ENCODE assay signal across 28 mouse cellular contexts in the genomic region with DNA sequence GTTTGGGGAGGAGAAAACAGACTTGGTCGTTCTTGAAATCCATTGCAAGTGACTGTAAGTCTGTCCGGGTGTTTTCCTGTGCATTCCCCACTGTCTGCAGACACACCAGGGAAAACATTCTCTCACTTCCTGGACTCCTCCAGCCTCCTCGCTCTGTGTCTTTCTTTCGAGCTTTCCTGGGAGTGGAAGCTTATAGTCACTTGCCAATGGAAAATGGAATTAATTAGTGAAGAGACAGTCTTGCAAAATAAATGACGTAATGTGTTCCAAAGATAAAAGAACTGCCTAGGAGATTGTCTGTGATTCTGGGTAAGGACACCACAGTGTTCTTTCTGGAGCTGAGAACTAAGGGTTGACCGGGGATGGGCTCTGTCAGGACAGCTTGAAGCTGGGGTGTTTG. TPM values are rescaled to one million over a fixed set of nuclear protein-coding genes. Genes with fewer than 3 reads are reported as not detected.
"Had no signal": no experiment of that assay in that cellular context is flagged by ENCODE, and none has a peak within 500 bp of the region (broad histone marks: within the 10 kb centered on the region; RNA-seq: fewer than 3 reads in every experiment).

No protein-coding gene starts in this region.

- ATAC-seq: liver, embryonic 12.5 days had no signal

- H3K27ac ChIP-seq: kidney, embryonic 15.5 days; layer of hippocampus, adult 2 months; limb, embryonic 10.5 days; limb, embryonic 13.5 days; liver, embryonic 12.5 days; liver, embryonic 15.5 days; stomach, embryonic 15.5 days had no signal

- H3K4me1 ChIP-seq: kidney, embryonic 15.5 days; limb, embryonic 10.5 days; liver, embryonic 12.5 days; liver, embryonic 15.5 days; stomach, embryonic 15.5 days had no signal

- H3K9me3 ChIP-seq: kidney, embryonic 15.5 days; limb, embryonic 10.5 days; limb, embryonic 13.5 days; liver, embryonic 12.5 days; liver, embryonic 15.5 days; stomach, embryonic 15.5 days had no signal

- H3K27me3 ChIP-seq: kidney, embryonic 15.5 days; limb, embryonic 13.5 days; liver, embryonic 12.5 days; liver, embryonic 15.5 days; stomach, embryonic 15.5 days had no signal

- H3K36me3 ChIP-seq: kidney, embryonic 15.5 days; limb, embryonic 10.5 days; limb, embryonic 13.5 days; liver, embryonic 12.5 days; liver, embryonic 15.5 days; stomach, embryonic 15.5 days had no signal

- H3K4me3 ChIP-seq: kidney, embryonic 15.5 days; layer of hippocampus, adult 2 months; limb, embryonic 10.5 days; limb, embryonic 13.5 days; liver, embryonic 12.5 days; liver, embryonic 15.5 days; stomach, embryonic 15.5 days had no signal

- DNase-seq: kidney, adult 8-10 months; kidney, postnatal 10 days; layer of hippocampus, adult 9-11 months; liver; lung, adult 18-20 months; lung, postnatal 4 days; midbrain, embryonic 14.5 days; right cerebral cortex, postnatal 14 days; right cerebral cortex, postnatal 4 days; spleen, adult 18-20 months; thymus, postnatal 25 days had no signal

- H3K9ac ChIP-seq: kidney, embryonic 15.5 days; limb, embryonic 13.5 days; liver, embryonic 12.5 days; liver, embryonic 15.5 days; stomach, embryonic 15.5 days had no signal

- H3K4me2 ChIP-seq: kidney, embryonic 15.5 days; limb, embryonic 13.5 days; liver, embryonic 12.5 days; liver, embryonic 15.5 days; midbrain, embryonic 11.5 days; stomach, embryonic 15.5 days had no signal

RNA-seq across cellular contexts. Expression of gene Cdrt4, which starts 7.5 kb away (rescaled TPM):
- total RNA-seq: layer of hippocampus, adult 2 months; left cerebral cortex, adult 18-20 months; left cerebral cortex, postnatal 25 days; megakaryocyte progenitor cell, adult 5-6 weeks; megakaryocyte-erythroid progenitor cell, adult 5-6 weeks; midbrain, postnatal 0 days had no signal
- polyA plus RNA-seq: kidney, embryonic 15.5 days; large intestine, adult 2 months; limb, embryonic 10.5 days; liver, embryonic 12.5 days; liver, embryonic 15.5 days; midbrain, embryonic 11.5 days; midbrain, embryonic 14.5 days; midbrain, postnatal 0 days; neural tube, embryonic 11.5 days; neural tube, embryonic 14.5 days; thymus, postnatal 0 days had no signal
